Mouse (Mus musculus): ENCODE measurements around the gene Gm20388. TPM values are rescaled to one million over a fixed set of nuclear protein-coding genes. Genes with fewer than 3 reads are reported as not detected.

The Gm20388 gene
- polyA plus RNA-seq, 1 experiment from 2014 or later: not detected

DNA sequence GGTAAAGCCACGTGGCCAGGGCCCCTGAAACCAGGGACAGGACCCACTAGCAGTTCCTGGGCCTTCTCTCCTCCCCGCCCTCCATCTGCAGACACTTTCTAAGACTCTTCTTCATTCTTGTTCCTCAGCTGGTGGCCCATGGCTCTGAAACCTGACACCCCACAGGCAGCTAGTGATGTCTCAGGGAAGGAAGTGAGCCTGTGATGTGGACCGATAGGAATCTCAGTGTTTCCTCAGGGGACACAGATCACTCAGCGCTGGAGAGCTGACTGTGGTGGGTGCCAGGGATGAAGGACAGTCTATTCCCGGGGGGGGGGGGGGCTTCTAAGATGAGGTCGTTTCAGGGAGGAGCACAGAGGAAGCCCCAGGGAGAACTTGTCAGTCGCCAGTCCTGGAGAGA, 1318.9 kb downstream of the Gm20388 start:
- Histone ChIP-seq H3K4me3 (ENCODE audit: low read depth, low read length) (no peak overlapping the region), H3K9me3 (ENCODE audit: control insufficient read depth, low read length) (no peaks in the 10 kb centered on the region), H3K36me3 (ENCODE audit: control insufficient read depth, insufficient read depth, low read length) (no peaks in the 10 kb centered on the region), H3K27ac (replicated peaks; ENCODE audit: low read depth, low read length) (no peak overlapping the region), H3K4me1 (ENCODE audit: control insufficient read depth, insufficient read depth, low read length) (peaks cover 7% of the 10 kb centered on the region; the same call in 1 of the 2 replicates), H3K4me2 (ENCODE audit: low read depth, severe bottlenecking) (no peak overlapping the region), H3K9ac (ENCODE audit: low read length) (no peak overlapping the region), H3K27me3 (ENCODE audit: control insufficient read depth, insufficient read depth, low read length) (0 out of 2 replicates have a peak, but pooled peaks cover 2% of the 10 kb centered on the region)
- ATAC-seq (ENCODE audit: insufficient number of reproducible peaks, low FRiP score, low TSS enrichment, low read depth) (no peak), DNase-seq (ENCODE audit: low spot score) (no peak)
- WGBS: 25% methylated on average over 7 of the region's 7 CpGs

- Histone ChIP-seq H3K9ac (ENCODE audit: low read length) (no peak overlapping the region), H3K4me3 (ENCODE audit: low read depth, low read length) (no peak overlapping the region), H3K9me3 (ENCODE audit: control insufficient read depth, low read length) (no peaks in the 10 kb centered on the region), H3K36me3 (ENCODE audit: control insufficient read depth, insufficient read depth, low read length) (no peaks in the 10 kb centered on the region), H3K4me2 (ENCODE audit: low read depth, severe bottlenecking) (no peak overlapping the region), H3K27me3 (ENCODE audit: control insufficient read depth, insufficient read depth, low read length) (no peaks in the 10 kb centered on the region), H3K27ac (replicated peaks; ENCODE audit: low read depth, low read length) (no peak overlapping the region), H3K4me1 (ENCODE audit: control insufficient read depth, insufficient read depth, low read length) (peaks cover 7% of the 10 kb centered on the region; the same call in 1 of the 2 replicates)
- ATAC-seq (ENCODE audit: insufficient number of reproducible peaks, low FRiP score, low TSS enrichment, low read depth) (no peak), DNase-seq (ENCODE audit: low spot score) (no peak)
- WGBS: 25% methylated on average over 4 of the region's 4 CpGs
Observed at GRCm38 (mm10) chr8:121233196-121233595, 1322.6 kb downstream of the Gm20388 start.

- Histone ChIP-seq H3K4me1 (ENCODE audit: control insufficient read depth, insufficient read depth, low read length) (no peaks in the 10 kb centered on the region), H3K9ac (ENCODE audit: low read length) (no peak overlapping the region), H3K27me3 (ENCODE audit: control insufficient read depth, insufficient read depth, low read length) (no peaks in the 10 kb centered on the region), H3K4me3 (ENCODE audit: low read depth, low read length) (no peak overlapping the region), H3K9me3 (ENCODE audit: control insufficient read depth, low read length) (no peaks in the 10 kb centered on the region), H3K36me3 (ENCODE audit: control insufficient read depth, insufficient read depth, low read length) (no peaks in the 10 kb centered on the region), H3K27ac (replicated peaks; ENCODE audit: low read depth, low read length) (no peak overlapping the region), H3K4me2 (ENCODE audit: low read depth, severe bottlenecking) (no peak overlapping the region)
- ATAC-seq (ENCODE audit: insufficient number of reproducible peaks, low FRiP score, low TSS enrichment, low read depth) (0 out of 2 replicates have a peak, but pooled peaks have one; percentile 9), DNase-seq (ENCODE audit: low spot score) (peak; percentile 60)
- 55% methylated on average over 7 of the region's 7 CpGs for WGBS
Observed at GRCm38 (mm10) chr8:121234915-121235314, 1324.3 kb downstream of the Gm20388 start.

- no peak overlapping the region for H3K4me2 ChIP-seq (ENCODE audit: low read depth, severe bottlenecking)
- H3K27me3 ChIP-seq (ENCODE audit: control insufficient read depth, insufficient read depth, low read length): 0 out of 2 replicates have a peak, but pooled peaks cover 2% of the 10 kb centered on the region
- no peak for ATAC-seq (ENCODE audit: insufficient number of reproducible peaks, low FRiP score, low TSS enrichment, low read depth)
- no peaks in the 10 kb centered on the region for H3K9me3 ChIP-seq (ENCODE audit: control insufficient read depth, low read length)
- H3K4me1 ChIP-seq (ENCODE audit: control insufficient read depth, insufficient read depth, low read length): peaks cover 12% of the 10 kb centered on the region
- no peak overlapping the region for H3K27ac ChIP-seq (replicated peaks; ENCODE audit: low read depth, low read length)
- no peak for DNase-seq (ENCODE audit: low spot score)
- H3K4me3 ChIP-seq (ENCODE audit: low read depth, low read length): no peak overlapping the region
- 90% methylated on average over 6 of the region's 6 CpGs for WGBS
- no peaks in the 10 kb centered on the region for H3K36me3 ChIP-seq (ENCODE audit: control insufficient read depth, insufficient read depth, low read length)
- no peak overlapping the region for H3K9ac ChIP-seq (ENCODE audit: low read length)
Observed at GRCm38 (mm10) chr8:121239640-121240039, 1329.0 kb downstream of the Gm20388 start.

DNA sequence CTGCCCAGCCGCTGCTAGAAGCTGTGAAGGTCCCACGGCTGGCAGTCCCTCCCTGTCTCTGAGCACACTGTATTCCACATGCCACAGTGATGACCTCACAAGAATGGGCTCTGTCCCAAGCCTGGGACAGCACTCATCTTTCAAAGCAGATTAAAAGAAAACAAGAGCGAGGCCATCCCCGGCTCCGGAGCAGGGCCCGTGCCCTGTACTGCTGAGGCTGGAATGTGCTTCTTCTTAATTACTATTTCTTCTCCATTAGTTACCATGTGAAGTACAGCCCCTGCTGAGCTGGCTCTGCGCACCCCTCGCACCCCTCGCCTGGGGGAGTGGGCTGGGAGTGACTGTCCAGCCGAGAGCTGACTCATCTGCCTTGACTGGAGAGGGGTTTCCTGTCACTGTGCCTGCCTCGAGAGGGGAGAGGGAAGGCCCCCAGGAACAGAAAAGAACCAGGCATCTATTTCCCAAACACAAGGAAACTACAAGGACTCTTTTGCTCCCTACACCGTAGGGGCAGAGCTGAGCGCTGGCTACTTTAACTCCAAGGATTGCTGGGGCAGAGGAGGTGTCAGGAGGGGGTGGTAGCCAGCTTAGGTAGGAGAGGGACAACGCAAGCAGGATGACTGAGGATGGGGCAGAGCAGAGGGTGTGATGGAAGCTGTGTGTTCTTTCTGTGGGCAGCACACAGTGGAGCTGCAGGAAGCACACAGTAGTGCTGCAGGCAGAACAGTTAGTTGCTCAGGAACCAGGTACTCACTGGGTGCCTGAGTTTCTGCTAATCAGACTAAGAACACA, 1331.3 kb downstream of the Gm20388 start:
- ATAC-seq (ENCODE audit: insufficient number of reproducible peaks, low FRiP score, low TSS enrichment, low read depth): no peak
- Histone ChIP-seq H3K9ac (ENCODE audit: low read length) (no peak overlapping the region), H3K4me2 (ENCODE audit: low read depth, severe bottlenecking) (no peak overlapping the region), H3K27ac (replicated peaks; ENCODE audit: low read depth, low read length) (no peak overlapping the region), H3K9me3 (ENCODE audit: control insufficient read depth, low read length) (no peaks in the 10 kb centered on the region), H3K4me1 (ENCODE audit: control insufficient read depth, insufficient read depth, low read length) (peaks cover 12% of the 10 kb centered on the region), H3K4me3 (ENCODE audit: low read depth, low read length) (no peak overlapping the region), H3K36me3 (ENCODE audit: control insufficient read depth, insufficient read depth, low read length) (no peaks in the 10 kb centered on the region), H3K27me3 (ENCODE audit: control insufficient read depth, insufficient read depth, low read length) (0 out of 2 replicates have a peak, but pooled peaks cover 2% of the 10 kb centered on the region)
- WGBS: 17% methylated on average over 14 of the region's 14 CpGs
- DNase-seq (ENCODE audit: low spot score): no peak

- ATAC-seq (ENCODE audit: insufficient number of reproducible peaks, low FRiP score, low TSS enrichment, low read depth) (no peak), DNase-seq (ENCODE audit: low spot score) (no peak)
- Histone ChIP-seq H3K27ac (replicated peaks; ENCODE audit: low read depth, low read length) (no peak overlapping the region), H3K9ac (ENCODE audit: low read length) (no peak overlapping the region), H3K27me3 (ENCODE audit: control insufficient read depth, insufficient read depth, low read length) (0 out of 2 replicates have a peak, but pooled peaks cover 2% of the 10 kb centered on the region), H3K4me3 (ENCODE audit: low read depth, low read length) (no peak overlapping the region), H3K9me3 (ENCODE audit: control insufficient read depth, low read length) (no peaks in the 10 kb centered on the region), H3K4me1 (ENCODE audit: control insufficient read depth, insufficient read depth, low read length) (peaks cover 12% of the 10 kb centered on the region), H3K4me2 (ENCODE audit: low read depth, severe bottlenecking) (no peak overlapping the region), H3K36me3 (ENCODE audit: control insufficient read depth, insufficient read depth, low read length) (no peaks in the 10 kb centered on the region)
- WGBS: 35% methylated on average over 13 of the region's 13 CpGs
Observed at GRCm38 (mm10) chr8:121242671-121243070, 1332.0 kb downstream of the Gm20388 start.

GRCm38 (mm10) chr8:121248823-121249222, 1338.2 kb downstream of the Gm20388 start:
- ATAC-seq (ENCODE audit: insufficient number of reproducible peaks, low FRiP score, low TSS enrichment, low read depth) (0 out of 2 replicates have a peak, but pooled peaks have one; percentile 31), DNase-seq (ENCODE audit: low spot score) (no peak)
- Histone ChIP-seq H3K4me3 (ENCODE audit: low read depth, low read length) (no peak overlapping the region), H3K4me2 (ENCODE audit: low read depth, severe bottlenecking) (no peak overlapping the region), H3K4me1 (ENCODE audit: control insufficient read depth, insufficient read depth, low read length) (peaks cover 14% of the 10 kb centered on the region), H3K27ac (replicated peaks; ENCODE audit: low read depth, low read length) (no peak overlapping the region), H3K9ac (ENCODE audit: low read length) (no peak overlapping the region), H3K9me3 (ENCODE audit: control insufficient read depth, low read length) (no peaks in the 10 kb centered on the region), H3K36me3 (ENCODE audit: control insufficient read depth, insufficient read depth, low read length) (no peaks in the 10 kb centered on the region), H3K27me3 (ENCODE audit: control insufficient read depth, insufficient read depth, low read length) (peaks cover 21% of the 10 kb centered on the region)
- 60% methylated on average over 7 of the region's 7 CpGs for WGBS

DNA sequence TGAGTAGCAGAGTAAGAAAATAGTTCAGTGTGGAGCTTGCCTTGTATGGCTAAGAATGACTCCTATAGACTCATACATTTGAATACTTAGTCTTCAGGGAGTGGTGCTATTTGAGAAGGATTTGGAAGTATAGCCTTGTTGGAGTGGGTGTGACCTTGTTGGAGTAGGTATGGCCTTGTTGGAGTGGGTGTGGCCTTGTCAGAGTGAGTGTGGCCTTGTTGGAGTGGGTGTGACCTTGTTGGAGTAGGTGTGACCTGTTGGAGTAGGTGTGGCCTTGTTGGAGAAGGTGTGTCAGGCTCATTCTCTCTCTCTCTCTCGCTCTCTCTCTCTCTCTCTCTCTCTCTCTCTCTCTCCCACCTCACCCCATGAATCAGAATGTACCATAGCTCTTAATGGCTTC, 1338.8 kb downstream of the Gm20388 start:
- H3K9ac ChIP-seq (ENCODE audit: low read length): no peak overlapping the region
- no peak for ATAC-seq (ENCODE audit: insufficient number of reproducible peaks, low FRiP score, low TSS enrichment, low read depth)
- no peak overlapping the region for H3K4me3 ChIP-seq (ENCODE audit: low read depth, low read length)
- no peak overlapping the region for H3K4me2 ChIP-seq (ENCODE audit: low read depth, severe bottlenecking)
- no peak for DNase-seq (ENCODE audit: low spot score)
- peaks cover 23% of the 10 kb centered on the region for H3K27me3 ChIP-seq (ENCODE audit: control insufficient read depth, insufficient read depth, low read length)
- peaks cover 14% of the 10 kb centered on the region for H3K4me1 ChIP-seq (ENCODE audit: control insufficient read depth, insufficient read depth, low read length)
- 100% methylated on average over 1 of the region's 1 CpGs for WGBS
- no peaks in the 10 kb centered on the region for H3K36me3 ChIP-seq (ENCODE audit: control insufficient read depth, insufficient read depth, low read length)
- H3K9me3 ChIP-seq (ENCODE audit: control insufficient read depth, low read length): no peaks in the 10 kb centered on the region
- H3K27ac ChIP-seq (replicated peaks; ENCODE audit: low read depth, low read length): no peak overlapping the region
